Mouse (Mus musculus): ENCODE measurements around the gene Gm49354. TPM values are rescaled to one million over a fixed set of nuclear protein-coding genes. Genes with fewer than 3 reads are reported as not detected.
"Not testable (repeated sequence)": the region's sequence is repeated elsewhere in the genome, so short reads cannot be mapped to it uniquely, and the experiment has no call there.

The Gm49354 gene
- total RNA-seq, 1 experiment from 2014 or later, result 71.6 TPM

GRCm38 (mm10) chr13:59722089-59722488 lies 60.0 kb downstream of the Gm49354 start:
- ATAC-seq (ENCODE audit: extremely low read depth, insufficient number of reproducible peaks, low FRiP score, poor library complexity, severe bottlenecking), result not testable (repeated sequence)

- no peak for ATAC-seq (ENCODE audit: extremely low read depth, insufficient number of reproducible peaks, low FRiP score, poor library complexity, severe bottlenecking)
Observed at GRCm38 (mm10) chr13:59719475-59719874, 62.6 kb downstream of the Gm49354 start.

- not testable (repeated sequence) for ATAC-seq (ENCODE audit: extremely low read depth, insufficient number of reproducible peaks, low FRiP score, poor library complexity, severe bottlenecking)
Observed at GRCm38 (mm10) chr13:59718857-59719440, 63.1 kb downstream of the Gm49354 start.

- no peak for ATAC-seq (ENCODE audit: extremely low read depth, insufficient number of reproducible peaks, low FRiP score, poor library complexity, severe bottlenecking)
Observed at GRCm38 (mm10) chr13:59713710-59714109, 68.3 kb downstream of the Gm49354 start.

- ATAC-seq (ENCODE audit: extremely low read depth, insufficient number of reproducible peaks, low FRiP score, poor library complexity, severe bottlenecking), result not testable (repeated sequence)
Observed at GRCm38 (mm10) chr13:59711984-59712383, 70.1 kb downstream of the Gm49354 start, which contains the start of gene Spata31d1b. Spata31d1b (plus strand) TSS chr13:59712284.

GRCm38 (mm10) chr13:59710230-59710629 lies 71.8 kb downstream of the Gm49354 start, which contains the start of gene Spata31d1a:
Spata31d1a (minus strand) TSS chr13:59710330.
- ATAC-seq (ENCODE audit: extremely low read depth, insufficient number of reproducible peaks, low FRiP score, poor library complexity, severe bottlenecking), result no peak

Other genes starting within 250 kb of the Gm49354 start
- gene Agtpbp1, start 197.0 kb downstream of the Gm49354 start, total RNA-seq (2017), result 62.6 and 71.3 TPM in 2 replicates
- 53.8 and 69.7 TPM in 2 replicates for gene Naa35, start 197.0 kb downstream of the Gm49354 start, total RNA-seq (2017)
- gene Golm1, start 106.4 kb downstream of the Gm49354 start, total RNA-seq (2017), result 20.0 and 22.6 TPM in 2 replicates
- gene 4921517D22Rik, start 88.1 kb downstream of the Gm49354 start, total RNA-seq (2017), result 0.23 TPM in 1 of 2 replicates, not detected in the other
- not detected in 2 replicates for gene Spata31d1a, start 71.9 kb downstream of the Gm49354 start, total RNA-seq (2017)
- not detected in 2 replicates for gene Spata31d1b, start 70.0 kb downstream of the Gm49354 start, total RNA-seq (2017)
- not detected in 2 replicates for gene Spata31d1d, start 50.5 kb downstream of the Gm49354 start, total RNA-seq (2017)
- 0.35 and 0.49 TPM in 2 replicates for gene 1700014D04Rik, start 35.5 kb downstream of the Gm49354 start, total RNA-seq (2017)
- gene Isca1, start 12.4 kb downstream of the Gm49354 start, total RNA-seq (2017), result 87.5 and 92.7 TPM in 2 replicates
- 389 and 433 TPM in 2 replicates for gene Tut7, start 40.9 kb upstream of the Gm49354 start, total RNA-seq (2017)